Mouse (Mus musculus) left cerebral cortex, adult 2 months (tissue): ENCODE measurements at regions not wholly inside any gene's neighbourhood (a gene's known extent, or its start where the extent isn't known, plus 50 kb on each side); places are given as distances from the start of the nearest gene placed in this dataset.

ENCODE experiments used
- DNase-seq, 2 experiments: peaks; one replicate each; pipeline ENCODE4 v3.0.0; 2021 to 2022; ENCODE audit warnings: low spot score in 2 of 2, mixed read lengths in 1 of 2; ENCODE audit errors: extremely low spot score in 1 of 2
- H3K27ac ChIP-seq: fragments of 200-600 bp; 2 replicates; pipeline ENCODE4 v1.8.1; 2022
- H3K4me3 ChIP-seq: fragments of 200-600 bp; 2 replicates; pipeline ENCODE4 v1.8.1; 2022
- CTCF ChIP-seq: fragments of 200-600 bp; IDR thresholded peaks from 2 replicates; pipeline ENCODE4 v1.8.1; 2022; ENCODE audit warnings: antibody characterized with exemption, mild to moderate bottlenecking, moderate library complexity
- intact Hi-C: fragments of 180-260 bp; cut with DNase I; formaldehyde crosslinking; loops from one replicate; pipeline ENCODE4 v1.15.1; 2025

DNA sequence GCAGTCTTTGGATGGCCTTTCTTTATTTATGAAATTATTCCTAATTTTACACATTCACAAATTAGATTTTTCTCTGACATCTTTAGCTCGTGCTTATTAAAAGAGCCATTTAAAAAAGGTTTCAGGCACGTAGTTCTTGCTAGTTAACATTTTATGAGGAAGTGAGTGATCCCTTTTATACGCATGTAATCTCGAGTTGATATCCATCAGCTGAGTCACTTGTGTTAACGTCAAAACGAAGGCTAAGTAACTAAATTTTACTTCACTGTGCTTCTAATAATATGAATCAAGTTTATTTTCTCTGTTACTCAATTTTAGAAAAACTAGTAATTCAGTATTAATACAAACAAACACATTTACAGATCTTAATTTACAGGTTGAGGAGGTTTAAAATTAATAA lies 419.0 kb downstream of the Kcnj2 start:
- intact Hi-C loops: no loop called here
- DNase-seq: no peak
- H3K4me3 ChIP-seq: no peak overlapping the region
- no peak overlapping the region for H3K27ac ChIP-seq
- TF ChIP-seq CTCF: no peak

DNA sequence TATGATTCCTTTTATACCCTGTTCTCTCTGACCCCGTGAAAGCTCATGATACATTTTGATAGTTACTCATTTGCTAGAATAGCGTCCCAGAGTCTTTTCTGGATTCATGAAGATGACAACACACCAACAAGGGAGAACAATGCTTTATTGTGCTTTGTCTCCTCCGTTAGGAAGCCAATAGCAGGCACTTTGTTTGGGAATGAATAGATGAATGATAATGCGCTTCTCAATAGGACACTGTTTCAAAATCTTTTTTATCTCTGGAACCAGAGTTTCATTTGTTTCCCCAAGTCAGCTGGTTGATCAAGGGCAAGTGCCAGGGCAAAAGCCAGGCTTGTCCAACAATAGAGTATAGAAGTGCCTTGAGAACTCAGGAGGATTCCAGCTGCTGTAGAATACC lies 446.5 kb downstream of the Kcnj2 start:
- peak overlapping the region; percentile 47; the same call in 1 of the 2 replicates for H3K27ac ChIP-seq
- TF ChIP-seq CTCF: no peak
- H3K4me3 ChIP-seq: no peak overlapping the region
- no peak for DNase-seq
- intact Hi-C loops: no loop called here

DNA sequence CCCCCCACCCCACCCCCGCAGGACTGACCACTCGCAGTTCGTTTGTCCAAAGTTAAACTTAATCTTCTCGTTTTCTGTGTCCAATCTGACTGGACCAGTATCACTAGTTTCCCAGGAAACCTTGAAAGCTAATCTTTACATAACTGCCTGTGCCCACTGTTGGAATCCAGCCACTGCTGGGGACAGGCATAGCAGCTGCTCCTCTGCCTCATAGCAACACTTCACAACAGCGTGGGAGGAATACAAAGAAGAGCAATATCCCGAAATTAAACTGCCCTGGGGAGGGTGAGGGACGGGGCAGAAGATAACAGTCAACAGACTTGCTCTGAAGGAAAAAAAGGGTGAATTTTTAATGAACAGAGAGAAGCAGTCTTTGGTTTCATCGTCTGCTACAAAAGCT lies 456.8 kb downstream of the Kcnj2 start:
- TF ChIP-seq CTCF: no peak
- peak overlapping the region; percentile 80 for H3K27ac ChIP-seq
- DNase-seq: peak; percentile 61 to 72
- intact Hi-C loops: loop anchor here (2.0 to 10.0 kb wide), 7 partner anchors 240 to 1168 kb away; partner anchors contain the start of gene Kcnj2
- peak overlapping the region; percentile 35 for H3K4me3 ChIP-seq

DNA sequence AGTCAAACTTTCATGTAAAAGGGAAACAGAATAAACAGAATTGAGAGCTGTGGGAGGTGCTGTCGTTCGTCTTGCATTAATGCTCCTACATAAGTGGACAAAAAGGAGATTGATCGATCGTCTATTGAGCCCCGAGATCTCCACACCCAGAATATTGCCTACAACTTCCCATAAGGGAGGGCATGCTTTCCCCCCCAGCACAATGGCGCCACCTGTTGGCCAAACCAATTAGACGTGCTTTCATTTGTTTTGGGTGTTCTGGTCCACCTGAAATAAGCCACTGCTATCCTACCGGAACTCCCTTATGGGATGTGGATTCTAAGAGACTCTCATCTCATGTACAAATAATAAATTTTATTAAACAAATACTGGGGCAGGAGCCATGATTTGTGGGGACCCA lies 457.5 kb downstream of the Kcnj2 start:
- peak; percentile 66 to 88 for DNase-seq
- intact Hi-C loops: loop anchor here (2.0 to 10.0 kb wide), 7 partner anchors 241 to 1169 kb away; partner anchors contain the start of gene Kcnj2
- TF ChIP-seq CTCF: peak; percentile 79
- peak overlapping the region; percentile 80 for H3K27ac ChIP-seq
- H3K4me3 ChIP-seq: peak overlapping the region; percentile 35

DNA sequence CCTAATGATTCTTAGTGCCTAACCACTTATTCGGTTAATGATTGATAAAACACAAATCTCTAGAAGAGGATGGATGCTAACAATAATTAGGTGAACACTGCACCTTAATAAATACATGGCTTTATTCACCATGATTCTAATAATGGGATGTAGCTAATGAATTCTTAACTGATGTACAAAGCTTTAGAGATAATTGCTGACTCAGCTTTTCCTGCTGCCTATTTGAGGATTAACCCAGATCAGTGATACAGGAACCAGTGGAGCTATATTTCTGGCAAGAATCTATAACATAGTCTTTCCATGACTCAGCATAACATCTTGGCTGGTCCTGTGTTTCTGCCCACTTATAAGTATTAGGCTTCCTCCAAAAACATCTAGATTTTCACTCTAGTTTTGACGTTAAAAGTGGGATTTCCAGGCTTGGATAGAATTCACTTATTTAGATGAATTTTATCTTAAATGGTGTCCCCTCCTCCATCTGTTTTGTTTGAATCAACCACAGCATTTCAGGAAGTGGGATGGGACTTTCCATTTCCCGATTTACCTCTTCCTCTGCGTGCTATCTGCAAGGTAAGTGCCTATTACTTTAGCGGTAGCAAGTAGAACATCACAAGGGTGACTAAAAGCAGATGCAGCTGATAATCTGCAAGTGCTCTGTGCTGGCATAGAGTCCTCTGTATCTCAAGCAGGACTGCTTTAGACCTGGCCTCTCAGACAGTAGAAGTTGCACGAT lies 460.2 kb downstream of the Kcnj2 start:
- no peak for TF ChIP-seq CTCF
- H3K27ac ChIP-seq: no peak overlapping the region
- DNase-seq: no peak
- H3K4me3 ChIP-seq: no peak overlapping the region
- intact Hi-C loops: loop anchor here (10.0 kb wide), 2 partner anchors 421 to 1171 kb away; no protein-coding TSS in a partner anchor

DNA sequence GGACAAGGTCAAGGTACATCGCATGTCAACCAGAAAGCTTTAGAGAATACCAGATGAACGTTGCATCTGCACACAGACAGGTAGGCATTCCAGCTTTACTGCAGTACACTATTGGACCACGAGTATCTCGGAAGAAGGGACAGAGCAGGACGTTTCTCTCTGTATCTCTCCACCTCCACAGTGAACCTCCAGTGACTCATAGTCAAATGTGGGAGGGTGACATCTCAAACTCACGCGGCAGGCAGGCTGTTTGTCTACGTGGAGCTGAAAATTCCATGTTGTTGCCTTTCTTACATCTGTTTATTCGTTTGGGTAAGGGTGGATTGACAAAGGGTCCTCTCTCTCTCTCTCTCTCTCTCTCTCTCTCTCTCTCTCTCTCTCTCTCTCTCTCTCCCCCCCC lies 463.6 kb downstream of the Kcnj2 start:
- Histone ChIP-seq H3K27ac (no peak overlapping the region), H3K4me3 (no peak overlapping the region)
- peak; percentile 24 to 41 for DNase-seq
- intact Hi-C loops: loop anchor here (10.0 kb wide), 2 partner anchors 425 to 1175 kb away; no protein-coding TSS in a partner anchor
- TF ChIP-seq CTCF: no peak; the same call in 1 of the 2 replicates

DNA sequence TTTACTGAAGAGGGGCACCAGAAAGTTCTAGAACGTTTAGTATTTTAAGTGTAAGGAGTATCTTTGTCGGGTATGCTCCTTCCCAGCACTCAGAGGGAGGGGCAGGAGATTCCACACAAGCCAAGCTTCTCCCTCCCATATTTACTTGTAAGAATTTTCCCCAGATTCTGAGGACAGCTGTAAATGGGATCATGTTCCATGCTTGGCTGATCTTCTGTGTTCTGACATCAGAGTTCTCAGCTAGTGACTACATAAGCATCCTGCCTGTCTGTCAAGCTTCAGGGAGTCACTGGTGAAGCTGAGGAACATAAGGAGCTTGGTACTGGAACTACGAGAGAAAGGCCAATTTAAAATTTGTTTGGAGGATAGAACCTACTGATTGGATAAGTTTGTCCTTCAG lies 464.9 kb downstream of the Kcnj2 start:
- DNase-seq: no peak
- Histone ChIP-seq H3K4me3 (no peak overlapping the region), H3K27ac (no peak overlapping the region)
- intact Hi-C loops: loop anchor here (2.0 to 10.0 kb wide), 2 partner anchors 574 to 1032 kb away; no protein-coding TSS in a partner anchor
- TF ChIP-seq CTCF: no peak

DNA sequence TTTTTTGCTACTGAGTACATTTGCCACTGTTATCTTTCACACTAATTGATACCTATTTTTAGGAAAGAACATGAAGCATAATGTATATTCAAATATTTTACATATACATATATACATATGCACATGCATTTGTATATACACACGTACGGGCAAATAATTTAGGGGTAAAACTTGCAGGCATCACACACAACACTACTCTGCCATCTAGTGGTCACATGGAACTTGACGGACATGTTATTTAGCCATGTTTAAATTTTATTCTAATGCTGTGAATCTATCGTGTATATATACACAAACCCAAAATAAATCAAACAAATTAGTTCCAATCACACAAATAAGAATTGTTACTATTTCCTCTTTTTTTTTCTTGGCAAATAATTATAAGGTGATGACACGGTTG lies 466.5 kb downstream of the Kcnj2 start:
- peak; percentile 73 for TF ChIP-seq CTCF

DNA sequence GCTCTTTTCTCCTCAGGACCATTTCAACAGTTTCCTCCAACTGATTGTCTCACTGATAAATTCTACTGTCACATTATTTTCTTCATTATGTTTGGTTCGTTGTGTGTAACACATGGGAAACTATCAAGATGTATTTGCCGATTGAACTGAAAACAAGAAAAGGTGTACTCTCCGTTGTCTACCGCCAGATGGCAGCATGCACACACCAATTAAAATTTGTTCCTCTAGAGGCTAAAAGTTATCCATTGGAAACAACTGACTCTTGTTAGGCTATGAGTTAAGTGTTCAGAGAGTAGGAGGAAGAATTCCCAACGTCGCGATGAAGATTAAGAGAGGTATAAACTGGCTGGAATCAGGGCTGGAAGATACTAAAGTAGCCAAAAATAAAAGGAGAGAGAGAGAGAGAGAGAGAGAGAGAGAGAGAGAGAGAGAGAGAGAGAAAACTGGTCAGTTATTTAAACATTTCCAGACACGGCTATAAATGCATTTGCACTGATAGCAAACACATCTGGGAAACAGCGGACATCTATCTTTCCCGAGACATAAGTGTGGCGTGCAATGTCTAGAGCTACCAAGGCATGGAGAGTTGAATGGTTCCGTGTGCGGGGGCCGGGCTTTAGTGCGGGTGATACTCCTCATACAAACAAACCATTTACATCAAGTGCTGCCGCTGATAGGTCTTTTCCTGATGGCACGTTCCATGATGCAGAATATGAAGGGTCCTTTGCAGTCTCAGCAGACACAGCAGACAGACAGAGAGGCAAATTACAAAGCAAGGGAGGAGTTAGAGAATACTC lies 470.3 kb downstream of the Kcnj2 start:
- Histone ChIP-seq H3K4me3 (no peak overlapping the region), H3K27ac (no peak overlapping the region)
- DNase-seq: peak; percentile 47 to 55
- intact Hi-C loops: loop anchor here (5.0 to 10.0 kb wide), 2 partner anchors 101 to 569 kb away; no protein-coding TSS in a partner anchor
- peak; percentile 78 for TF ChIP-seq CTCF

More for the DNA sequence above, 466.5 kb downstream of the Kcnj2 start:
- intact Hi-C loops: loop anchor here (10.0 kb wide), 1 partner anchor 572 kb away; no protein-coding TSS in a partner anchor
- no peak overlapping the region for H3K4me3 ChIP-seq
- no peak overlapping the region for H3K27ac ChIP-seq
- DNase-seq: peak in 1 of 2 experiments; percentile 33

DNA sequence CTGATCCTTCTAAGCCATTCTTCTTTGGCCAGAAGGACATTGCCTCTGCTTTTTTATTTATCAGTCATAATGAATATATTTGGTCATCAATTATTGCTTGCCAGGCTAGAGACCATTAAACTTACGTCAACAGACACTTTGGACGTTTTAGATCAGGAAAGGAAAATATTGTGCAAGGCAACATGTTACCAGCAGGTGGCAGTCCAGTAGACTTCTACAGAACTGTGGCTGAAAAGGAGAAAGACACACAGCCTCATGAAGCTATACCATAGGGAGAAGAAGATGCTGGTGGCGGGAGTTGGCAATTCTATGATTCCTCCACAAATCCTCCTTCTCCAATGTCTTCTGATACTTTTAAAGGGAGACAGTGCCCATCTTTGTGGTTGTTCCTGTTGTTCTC lies 471.7 kb downstream of the Kcnj2 start:
- Histone ChIP-seq H3K4me3 (no peak overlapping the region), H3K27ac (no peak overlapping the region)
- TF ChIP-seq CTCF: peak; percentile 82
- DNase-seq: peak; percentile 52 to 77
- intact Hi-C loops: loop anchor here (1.0 to 10.0 kb wide), 4 partner anchors 100 to 1628 kb away; no protein-coding TSS in a partner anchor

DNA sequence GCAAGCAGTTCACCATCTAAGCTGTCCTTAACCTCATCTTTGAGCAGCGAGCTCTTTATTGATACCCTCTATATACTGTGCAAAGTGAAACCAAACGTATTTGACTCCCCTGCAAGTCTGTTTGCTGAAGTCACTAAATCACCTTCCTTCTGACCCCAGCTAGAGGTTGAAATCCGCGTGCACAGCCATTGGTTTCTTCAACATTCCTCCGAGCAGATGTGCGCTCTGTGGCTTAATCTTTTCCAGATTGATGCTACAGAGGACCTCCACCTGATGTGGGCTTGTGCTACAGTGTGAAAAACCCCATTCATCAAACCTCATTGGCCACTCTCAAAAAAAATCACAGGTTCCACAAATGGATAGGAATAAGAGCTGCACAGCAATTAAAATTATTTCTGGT lies 474.0 kb downstream of the Kcnj2 start:
- H3K4me3 ChIP-seq: no peak overlapping the region
- intact Hi-C loops: loop anchor here (5.0 to 10.0 kb wide), 2 partner anchors 97 to 565 kb away; no protein-coding TSS in a partner anchor
- DNase-seq: no peak
- no peak overlapping the region for H3K27ac ChIP-seq
- no peak for TF ChIP-seq CTCF

DNA sequence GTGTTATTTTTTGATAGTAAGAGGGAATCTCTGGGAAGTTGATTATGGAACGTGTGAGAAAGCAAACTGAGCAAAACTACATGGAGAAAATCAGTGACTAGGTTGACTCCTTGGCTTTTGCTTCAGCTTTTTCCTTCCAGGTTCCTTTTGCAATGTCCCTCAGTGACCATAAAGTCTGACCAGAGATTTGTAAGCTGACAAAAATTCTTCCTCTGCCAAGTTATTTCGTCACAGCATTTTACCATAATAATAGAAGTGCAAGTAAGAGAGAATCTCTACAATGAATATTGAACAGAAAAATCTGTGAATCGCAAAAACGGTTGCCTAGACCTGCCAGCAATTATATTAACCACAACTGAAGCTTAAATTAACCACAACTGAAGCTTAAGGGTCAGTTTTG lies 479.3 kb downstream of the Kcnj2 start:
- no peak overlapping the region for H3K27ac ChIP-seq
- intact Hi-C loops: no loop called here

More for the DNA sequence above, 479.3 kb downstream of the Kcnj2 start:
- no peak for DNase-seq
- no peak for TF ChIP-seq CTCF
- H3K4me3 ChIP-seq: no peak overlapping the region
